Mouse (Mus musculus) heart, adult 9 months (tissue): ENCODE measurements around the gene Elp5.

Experiments used
- DNase-seq, 2 experiments: peaks; one replicate each; pipeline ENCODE4 v3.0.0; 2022; ENCODE audit warnings: low spot score in 2 of 2

Gene Elp5

DNA sequence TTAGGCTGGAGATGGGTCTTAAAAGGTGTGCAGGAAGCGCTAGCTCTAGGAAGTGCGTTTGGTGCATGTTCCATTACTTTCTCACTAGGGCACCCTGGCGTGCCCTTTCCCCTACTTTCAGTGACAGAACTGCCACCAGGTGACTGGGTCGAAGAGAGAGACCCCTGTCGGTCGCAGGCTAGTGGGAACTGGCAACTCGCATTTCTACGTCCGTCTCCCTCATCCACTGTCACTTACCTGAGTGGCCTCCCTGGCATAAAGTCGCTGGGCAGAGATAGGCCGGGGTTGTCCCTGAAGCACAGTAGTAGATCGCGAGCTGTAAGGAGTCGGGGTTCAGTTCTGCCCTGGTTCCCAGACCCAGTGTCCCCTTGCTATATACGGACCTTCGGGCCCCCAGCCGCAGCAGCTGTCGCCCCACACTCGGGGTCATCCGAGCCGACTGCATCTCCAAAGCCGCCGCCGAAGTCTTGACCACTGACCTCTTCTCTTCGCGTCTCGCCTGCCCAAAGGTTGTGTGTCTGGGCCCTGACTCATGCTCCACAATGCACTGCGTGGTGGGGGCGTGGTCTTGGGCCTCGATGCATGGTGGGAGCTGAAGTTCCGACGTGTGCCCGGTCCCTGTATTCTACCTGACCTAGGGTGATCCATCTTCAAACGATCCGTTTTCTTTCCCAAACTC lies 32.7 kb upstream of the Elp5 start, which contains the start of gene Acadvl:
Acadvl (minus strand) TSS at position 532 of the 679 bp plus-strand sequence.
- DNase-seq = peak; percentile 86 to 91

DNA sequence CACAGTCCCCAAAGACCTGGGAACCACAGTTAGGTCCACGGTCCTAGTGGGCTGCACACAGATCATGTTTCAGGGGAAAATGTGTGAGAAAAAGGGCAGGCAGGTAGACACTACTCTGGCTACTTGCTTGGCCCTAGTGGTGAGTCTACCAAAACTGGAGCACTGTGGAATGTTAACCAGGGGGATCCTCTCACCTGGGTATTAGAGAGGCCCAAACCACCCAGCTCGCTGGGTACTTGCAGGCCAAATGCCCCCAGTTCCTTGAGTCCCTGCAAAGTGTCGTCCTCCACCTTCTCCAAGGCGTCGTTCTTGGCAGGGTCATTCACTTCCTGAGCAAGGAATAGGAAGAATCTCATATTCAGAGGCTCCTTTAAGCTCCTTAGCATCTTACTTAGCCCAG lies 31.7 kb upstream of the Elp5 start:
- no peak for DNase-seq

DNA sequence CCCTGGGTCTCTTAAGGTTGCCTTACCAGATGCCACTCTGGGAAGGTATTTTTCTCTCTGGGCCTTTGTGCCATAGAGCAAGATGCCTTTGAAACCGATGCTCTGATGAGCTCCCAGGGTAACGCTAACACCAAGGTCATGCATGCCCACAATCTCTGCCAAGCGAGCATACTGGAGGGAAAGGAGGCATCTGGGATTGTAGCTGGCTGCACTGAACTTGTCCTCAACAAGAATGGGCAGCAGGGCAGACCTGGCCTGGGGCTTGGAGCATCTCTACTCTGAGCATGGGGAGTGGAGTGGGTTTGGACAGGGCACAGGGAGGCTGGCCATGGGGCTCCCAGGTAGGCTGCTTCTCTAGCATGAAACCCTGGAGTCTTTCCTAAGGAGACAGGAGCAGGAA lies 31.1 kb upstream of the Elp5 start:
- no peak for DNase-seq

DNA sequence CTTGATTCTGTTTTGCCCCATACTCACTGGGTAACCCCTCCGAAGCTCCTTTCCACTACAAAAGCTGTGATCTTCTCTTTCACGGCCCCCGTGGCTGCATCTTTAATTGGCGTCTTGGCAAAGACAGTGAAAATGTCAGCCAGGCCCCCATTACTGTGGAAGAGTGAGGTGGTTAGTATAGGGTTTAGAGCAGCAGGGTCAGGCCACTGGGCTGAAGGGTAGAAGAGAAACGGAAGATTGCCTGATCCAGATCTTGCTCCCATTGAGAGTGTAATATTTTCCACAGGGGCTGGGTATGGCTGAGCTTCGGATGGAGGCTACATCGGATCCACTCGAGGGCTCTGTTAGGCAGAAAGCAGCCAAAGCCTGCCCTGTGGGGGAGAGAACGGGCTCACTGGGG lies 30.6 kb upstream of the Elp5 start:
- DNase-seq = no peak

DNA sequence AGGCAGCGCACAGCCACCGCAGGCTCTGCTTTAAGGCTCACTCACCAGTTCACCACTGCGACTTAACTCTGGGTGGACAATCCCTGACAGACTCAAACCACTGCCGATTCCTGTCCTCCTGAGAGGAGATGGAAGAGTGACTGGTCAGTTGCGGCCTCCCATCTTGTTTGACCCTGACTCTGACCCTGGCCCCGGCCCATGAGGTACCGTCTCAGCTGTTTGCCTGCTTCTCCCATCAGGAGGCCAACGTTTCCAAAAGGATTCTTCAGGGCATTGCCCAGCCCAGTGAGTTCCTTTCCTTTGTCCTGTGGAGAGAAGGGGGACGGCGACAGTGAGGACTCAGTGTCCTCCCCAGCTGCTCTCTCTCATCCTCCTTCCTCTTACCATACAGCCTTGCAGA lies 28.6 kb upstream of the Elp5 start:
- no peak for DNase-seq

DNA sequence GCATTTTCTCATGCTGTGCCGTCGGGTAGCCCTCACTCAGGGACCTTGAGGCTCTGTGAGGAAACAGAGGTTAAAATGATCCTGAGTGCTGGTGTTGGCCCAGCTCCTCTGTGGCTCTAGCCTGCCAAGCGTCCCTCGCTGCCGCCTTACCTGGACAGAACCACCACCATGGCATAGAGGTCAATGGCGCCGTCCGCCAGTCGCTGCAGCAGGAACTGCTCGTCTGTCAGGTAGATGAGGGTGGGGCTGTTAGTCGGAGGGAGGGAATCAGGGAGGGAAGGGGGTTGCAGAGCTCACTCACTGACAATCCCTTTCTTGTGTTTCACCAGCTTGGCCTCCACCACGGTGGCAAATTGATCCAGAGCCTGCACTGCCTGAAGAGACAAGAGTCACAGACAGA lies 28.2 kb upstream of the Elp5 start:
- no peak for DNase-seq

DNA sequence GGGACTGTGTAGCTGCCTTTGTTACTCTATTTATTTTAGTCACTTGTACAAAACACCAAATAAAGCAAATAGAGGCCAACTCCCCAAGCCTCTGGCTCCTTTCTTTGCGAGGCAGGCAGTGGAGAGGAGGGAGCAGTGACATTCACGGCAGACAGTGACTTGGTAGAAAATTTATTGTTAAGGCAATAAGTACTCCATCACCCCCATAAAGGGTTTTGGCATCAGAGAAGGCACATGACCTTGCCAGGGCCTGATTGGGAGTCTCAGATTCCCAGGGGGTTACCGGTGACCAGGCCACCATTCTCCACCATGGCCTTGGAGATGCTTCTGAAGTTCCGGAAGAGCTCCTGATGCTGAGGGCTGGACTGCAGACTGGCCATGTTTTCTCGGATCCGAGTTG lies 27.7 kb upstream of the Elp5 start:
- no peak for DNase-seq

DNA sequence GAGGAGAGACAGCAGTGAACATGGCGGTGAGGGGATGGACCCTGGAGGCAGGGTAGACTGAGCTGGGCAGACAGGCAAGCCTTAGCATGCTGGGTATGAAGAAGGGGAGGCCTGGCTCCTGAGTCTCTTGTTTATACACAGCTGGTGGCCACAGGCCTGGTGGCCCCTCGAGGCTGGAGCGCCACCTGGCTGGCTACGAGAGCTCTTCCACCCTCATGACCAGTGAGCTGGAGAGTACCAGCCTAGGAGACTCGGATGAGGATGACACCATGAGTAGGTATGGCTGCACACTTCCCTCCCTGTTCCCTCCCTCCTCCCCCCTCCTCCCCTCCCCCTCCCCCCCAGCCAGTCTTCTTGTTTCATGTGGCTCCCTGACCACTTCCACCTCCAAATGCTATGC lies 23.2 kb upstream of the Elp5 start:
- DNase-seq = no peak

DNA sequence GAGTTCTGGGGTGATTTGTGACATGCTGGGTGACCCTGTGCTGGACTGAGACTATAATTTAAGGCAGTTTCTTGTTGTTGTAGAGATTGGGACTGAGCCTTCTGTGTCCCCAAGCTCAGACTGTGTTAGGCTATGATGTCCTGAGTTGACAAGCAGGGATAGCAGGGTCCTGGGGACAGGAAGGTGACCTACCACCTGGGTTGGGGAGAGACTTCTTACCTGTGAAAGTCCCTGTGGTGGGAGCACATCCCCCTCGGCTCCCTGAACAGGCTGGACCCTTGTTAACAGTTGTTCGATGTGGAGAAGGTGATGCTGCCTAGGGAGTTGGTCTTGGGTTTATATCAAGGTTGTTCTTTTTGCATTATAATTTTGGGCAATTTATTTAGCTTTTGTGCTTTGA lies 20.2 kb upstream of the Elp5 start:
- DNase-seq = no peak

DNA sequence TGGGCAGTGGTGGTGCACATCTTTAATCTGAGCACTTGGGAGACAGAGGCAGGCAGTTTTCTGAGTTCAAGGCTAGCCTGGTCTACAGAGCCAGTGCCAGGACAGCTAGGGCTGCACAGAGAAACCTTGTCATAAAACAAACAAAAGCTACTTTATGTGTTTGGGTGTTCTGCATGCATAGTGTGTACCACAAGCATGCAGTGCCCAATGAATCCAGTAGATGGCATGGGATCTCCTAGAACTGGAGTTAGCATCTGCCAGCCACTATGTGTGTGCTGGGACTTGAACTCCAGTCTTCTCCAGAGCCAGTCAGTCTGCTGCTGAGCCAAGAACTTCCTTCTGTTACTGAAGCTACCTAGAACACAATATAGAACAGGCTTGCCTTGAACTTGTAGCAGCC lies 19.5 kb upstream of the Elp5 start:
- no peak for DNase-seq

DNA sequence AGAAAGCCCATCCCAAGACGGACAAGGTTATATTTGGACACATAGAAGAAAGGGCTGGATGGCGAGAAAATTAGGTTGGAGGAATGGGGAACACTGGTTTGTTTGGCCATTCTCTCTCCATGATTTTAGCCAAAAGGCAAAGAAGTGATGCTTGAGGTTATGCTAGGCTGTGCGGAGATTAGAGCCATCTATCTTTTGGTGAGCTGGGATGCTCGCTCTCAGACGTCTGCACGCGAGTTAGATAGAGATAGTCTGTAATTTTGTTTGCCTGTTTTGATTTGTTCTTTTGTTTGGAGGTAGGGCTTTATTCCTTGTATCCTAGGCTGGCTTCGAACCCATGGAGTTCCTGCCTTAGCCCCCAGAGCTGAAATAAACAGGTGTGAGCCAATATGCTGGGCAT lies 18.8 kb upstream of the Elp5 start:
- DNase-seq = no peak

DNA sequence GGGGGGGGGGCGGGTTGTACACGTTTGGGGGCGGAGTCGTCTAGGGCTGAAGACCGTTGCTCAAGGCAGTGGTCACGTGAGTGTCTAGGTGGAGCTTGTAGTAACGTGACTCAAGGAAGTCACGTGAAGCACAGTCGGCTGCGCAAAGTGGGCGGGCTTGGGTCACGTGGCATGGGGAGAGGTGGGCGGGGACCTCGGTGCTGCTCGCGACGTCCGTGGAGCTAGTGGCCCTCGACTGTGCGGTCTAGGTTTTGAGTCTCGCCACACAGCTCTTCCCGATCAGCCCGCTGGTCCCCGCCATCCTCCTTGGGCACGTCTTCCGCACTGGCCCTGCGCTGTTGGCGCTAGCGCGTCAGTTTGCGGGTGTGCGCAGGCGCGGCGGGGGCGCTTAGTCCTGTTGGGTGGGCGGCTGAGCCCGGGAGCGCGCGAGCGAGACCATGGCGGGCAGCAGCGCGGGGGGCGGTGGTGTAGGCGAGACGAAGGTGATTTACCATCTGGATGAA lies 18.1 kb upstream of the Elp5 start, which contains the start of gene Dvl2:
Dvl2 (plus strand) TSS at position 200 of the 503 bp plus-strand sequence.
- DNase-seq = peak; percentile 90 to 94

DNA sequence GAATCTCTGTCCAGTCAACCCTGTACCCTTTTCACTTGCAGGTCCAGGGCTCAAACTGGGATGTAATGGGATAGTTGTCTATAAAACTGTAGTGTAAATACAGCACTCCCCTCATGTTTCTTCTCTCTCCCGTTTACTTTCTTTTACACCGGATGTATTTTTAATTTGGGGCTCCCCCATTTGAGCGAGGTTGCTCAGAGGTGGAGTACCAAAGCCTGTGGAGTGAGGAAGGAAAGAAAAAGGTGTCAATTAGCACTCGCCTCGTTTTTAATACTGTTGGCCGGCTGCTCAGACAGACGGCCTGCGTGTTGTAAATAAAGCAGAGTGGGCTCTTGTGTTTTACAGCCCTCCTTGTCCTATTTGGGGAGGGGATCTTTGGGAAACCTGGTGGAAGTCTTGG lies 17.3 kb upstream of the Elp5 start:
- DNase-seq = no peak

DNA sequence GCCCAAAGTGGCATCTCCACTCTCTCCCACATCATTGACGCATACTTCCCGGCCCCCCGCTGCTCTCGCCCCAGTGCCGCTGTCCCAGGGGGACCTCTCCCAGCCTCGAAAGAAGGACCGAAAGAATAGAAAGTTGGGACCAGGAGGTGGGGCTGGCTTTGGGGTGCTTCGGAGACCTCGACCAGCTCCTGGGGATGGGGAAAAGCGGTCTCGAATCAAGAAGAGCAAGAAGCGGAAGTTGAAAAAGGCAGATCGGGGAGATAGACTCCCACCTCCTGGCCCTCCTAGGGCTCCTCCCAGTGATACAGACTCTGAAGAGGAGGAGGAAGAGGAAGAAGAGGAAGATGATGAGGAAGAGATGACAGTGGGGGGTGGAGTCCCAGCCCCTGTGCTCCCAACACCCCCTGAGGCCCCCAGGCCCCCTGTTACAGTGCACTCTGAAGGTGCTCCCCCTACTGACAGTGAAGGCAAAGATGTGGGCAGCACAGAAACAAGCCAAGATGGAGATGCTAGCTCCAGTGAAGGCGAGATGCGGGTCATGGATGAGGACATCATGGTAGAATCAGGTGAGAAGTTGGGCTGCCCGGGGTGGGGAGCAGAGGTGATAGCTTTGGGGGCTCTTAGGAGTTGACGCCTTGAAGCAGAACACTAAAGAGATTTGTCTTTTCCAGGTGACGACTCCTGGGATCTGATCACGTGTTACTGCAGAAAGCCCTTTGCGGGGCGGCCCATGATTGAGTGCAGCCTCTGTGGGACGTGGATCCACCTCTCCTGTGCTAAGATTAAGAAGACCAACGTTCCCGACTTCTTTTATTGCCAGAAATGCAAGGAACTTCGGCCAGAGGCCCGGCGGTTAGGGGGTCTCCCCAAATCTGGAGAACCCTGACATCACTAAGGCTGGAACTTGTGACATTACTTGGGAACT lies 16.5 kb upstream of the Elp5 start:
- DNase-seq = no peak

DNA sequence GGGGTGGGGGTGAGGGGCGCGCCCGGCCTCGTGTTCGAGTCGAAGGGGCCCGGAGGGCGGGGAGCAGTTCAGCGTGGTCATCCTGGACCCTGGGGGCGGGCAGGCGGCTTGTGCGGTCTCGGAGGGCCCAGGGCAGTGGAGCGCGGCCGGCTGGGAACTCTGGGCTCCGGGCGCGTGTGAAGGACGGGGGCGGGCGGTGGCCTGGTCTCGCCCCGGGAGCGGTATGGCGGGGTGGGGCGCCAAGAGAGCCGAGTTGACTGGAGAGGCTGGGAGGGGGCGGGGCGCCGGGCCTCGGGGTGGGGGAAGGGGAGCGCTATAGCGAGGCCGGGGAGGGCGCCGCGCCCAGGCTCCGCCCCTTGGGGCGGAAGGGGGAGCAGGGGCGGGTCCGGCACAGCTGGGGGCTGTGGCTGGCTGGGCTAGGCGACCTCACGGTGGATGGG lies 14.8 kb upstream of the Elp5 start:
- peak; percentile 89 to 91 for DNase-seq

DNA sequence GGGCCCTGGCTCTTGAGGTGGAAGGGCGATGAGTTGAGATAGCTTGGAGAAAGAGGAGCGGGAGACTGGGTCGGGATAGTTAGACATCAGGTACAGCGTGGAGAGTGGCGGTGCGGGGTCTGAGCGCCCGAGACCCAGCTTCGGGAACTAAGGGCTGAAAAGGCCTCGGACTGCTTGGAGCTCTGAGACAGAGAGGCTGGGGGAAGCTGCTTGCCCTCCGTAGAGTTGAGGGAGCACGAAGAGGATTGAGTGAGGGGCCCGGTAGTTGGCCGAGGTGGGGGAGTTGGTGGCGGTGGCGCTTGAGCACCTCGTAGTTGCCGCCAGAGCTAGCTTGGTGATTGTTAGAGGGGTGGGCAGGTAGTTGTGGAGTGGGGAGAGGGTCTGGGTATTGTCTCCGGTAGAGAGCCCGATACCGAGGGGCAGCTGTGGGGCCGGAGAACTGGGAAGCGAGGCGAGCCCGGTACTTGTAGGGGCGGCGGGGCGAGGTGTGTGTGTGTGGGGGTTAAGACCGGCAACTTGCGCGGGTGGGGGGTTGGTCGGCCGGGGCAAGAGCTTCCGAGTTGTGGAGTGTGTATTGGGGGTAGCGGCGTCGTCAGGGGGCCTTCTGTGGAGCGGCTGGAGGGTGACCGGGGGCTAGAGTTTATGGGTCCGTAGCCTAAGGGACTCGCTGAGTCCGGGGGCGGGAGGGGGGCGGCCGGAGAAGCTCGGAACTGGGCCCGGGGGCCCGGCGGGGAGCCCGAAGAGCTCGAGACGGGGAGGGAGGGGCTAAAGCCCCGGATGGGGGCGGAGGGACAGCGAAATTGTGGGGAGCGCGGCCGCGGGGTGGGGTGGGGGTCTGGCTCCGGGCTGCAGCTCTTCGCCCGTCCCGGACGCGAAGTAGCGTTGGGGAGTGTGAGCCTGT lies 14.1 kb upstream of the Elp5 start:
- DNase-seq = peak in 1 of 2 experiments; percentile 57

DNA sequence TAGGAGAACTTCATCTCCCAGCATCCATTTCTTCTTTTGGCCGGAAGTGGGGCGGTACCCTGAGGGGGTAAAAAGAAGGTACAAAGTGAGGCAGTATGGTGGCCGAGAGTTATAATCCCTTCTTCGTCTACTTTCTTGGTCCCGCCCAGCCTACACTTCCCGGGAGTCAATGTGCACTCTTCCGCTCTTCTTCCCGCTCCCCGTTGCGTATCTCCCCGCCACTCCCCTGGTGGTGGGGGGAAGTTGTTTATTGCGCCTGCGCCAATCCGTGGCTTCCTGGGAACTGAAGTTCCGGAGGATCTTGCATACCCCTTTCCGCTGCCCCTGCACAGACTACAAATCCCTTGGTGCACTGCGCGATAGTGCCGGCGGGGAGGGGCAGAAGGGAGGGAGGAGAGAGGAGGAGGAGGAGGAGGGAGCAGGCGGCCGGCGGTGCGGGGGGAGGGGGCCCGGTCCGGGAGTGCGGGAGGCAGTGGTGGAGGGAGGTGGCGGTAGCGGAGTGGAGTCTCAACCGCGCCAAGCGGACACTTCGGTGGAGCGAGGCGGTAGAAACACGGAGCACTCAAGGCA lies 13.2 kb upstream of the Elp5 start, which contains the start of gene Phf23:
Phf23 (plus strand) TSS at position 387 of the 570 bp plus-strand sequence.
- DNase-seq = peak; percentile 99

DNA sequence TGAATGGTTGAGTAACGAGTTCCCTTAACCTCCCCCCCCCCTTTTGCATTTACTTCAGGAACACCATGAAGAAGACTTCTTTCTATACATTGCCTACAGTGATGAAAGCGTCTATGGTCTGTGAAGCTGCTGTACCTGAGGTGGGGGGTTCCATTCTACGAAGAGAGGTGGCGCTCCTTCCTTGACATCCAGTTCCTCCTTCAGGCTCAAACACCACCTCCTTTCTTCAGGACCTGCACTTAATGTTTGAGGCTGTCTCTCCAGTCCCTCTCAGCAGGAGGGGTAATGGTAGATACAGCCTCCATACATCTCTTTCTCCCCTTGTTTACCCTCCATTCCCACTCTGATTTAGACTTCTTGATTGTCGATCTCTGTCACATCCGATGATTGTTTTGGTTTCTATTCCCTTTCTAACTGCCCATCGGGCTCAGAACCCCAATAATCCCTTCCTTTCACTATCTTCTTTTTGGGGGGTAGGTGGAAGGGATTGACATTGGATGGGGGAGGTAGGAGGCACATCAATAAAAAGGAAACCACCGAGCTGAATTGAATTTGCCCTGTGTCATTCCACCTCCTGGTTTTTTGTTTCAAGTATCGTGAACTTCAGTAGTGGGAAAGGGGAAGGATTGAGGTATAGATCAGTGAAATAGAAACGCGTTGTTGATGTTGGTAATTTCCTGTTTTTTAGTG lies 12.2 kb upstream of the Elp5 start:
- no peak for DNase-seq

DNA sequence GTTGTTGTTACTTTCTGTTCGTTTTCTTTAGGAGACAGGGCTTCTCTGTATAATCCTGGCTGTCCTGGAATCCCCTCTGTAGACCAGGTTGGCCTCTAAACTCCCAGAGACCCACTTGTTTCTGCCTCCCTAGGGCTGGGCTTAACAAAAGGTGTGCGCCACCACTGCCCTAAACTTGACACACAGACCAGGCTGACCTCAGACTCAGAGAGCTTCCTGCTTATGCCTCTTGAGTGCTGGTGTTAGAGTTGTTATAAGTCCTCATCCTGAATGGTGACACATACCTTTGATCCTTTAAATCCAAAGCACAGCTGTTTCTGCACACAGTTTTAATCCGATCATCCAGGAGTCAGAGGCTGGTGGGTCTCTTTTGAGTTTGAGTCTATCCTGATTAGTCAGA lies 10.6 kb upstream of the Elp5 start:
- DNase-seq = no peak

DNA sequence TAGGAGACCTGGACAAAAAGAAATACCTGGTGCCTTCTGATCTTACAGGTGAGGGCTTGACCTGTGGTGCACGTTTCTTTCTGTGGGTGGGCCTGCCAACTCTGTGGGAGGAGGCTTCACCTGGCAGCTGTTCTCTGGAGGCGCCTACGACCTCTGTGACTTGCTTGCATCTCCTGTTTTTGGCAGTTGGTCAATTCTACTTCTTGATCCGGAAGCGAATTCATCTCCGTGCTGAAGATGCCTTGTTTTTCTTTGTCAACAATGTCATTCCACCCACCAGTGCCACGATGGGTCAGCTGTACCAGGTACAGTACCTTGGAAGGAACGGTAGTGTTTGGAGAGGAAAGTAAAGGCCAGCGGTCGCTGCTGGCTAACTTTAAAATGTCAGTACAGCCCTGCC lies 10.1 kb upstream of the Elp5 start:
- DNase-seq = no peak

DNA sequence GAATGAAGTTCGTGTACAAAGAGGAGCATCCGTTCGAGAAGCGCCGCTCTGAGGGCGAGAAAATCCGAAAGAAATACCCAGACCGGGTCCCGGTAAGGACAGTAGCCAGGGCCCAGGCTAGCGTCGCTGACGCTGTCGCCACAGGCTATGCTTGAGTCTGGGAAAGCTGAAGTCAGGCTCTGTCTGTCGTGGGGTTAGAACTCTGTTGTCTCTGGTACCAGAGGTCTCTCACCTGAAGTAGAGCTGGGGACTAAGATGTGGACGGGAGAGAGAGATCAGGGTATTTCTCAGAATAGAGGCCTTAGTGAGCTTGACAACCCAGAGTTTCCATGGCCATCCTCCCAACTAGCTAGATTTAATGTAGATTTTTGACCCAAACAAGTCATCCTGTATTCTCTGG lies 9.4 kb upstream of the Elp5 start:
- DNase-seq = no peak
